Mouse (Mus musculus) brain, embryonic 14.5 days (tissue): ENCODE measurements around the gene Tfap2d.

Experiments
- CTCF ChIP-seq: fragments of 200-500 bp; IDR thresholded peaks from 2 replicates; pipeline ENCODE4 v1.5.1; 2012; ENCODE audit warnings: inconsistent platforms, mild to moderate bottlenecking, moderate library complexity, borderline replicate concordance; ENCODE audit not compliant: insufficient read depth, insufficient read length; ENCODE audit errors: extremely low read depth
- POLR2A ChIP-seq: fragments of 200-500 bp; IDR thresholded peaks from 2 replicates; pipeline ENCODE4 v1.6.1; 2012; ENCODE audit warnings: mild to moderate bottlenecking, inconsistent platforms, borderline replicate concordance; ENCODE audit not compliant: poor library complexity, insufficient read depth, insufficient read length, severe bottlenecking; ENCODE audit errors: extremely low read depth

GRCm38 (mm10) chr1:19212691-19213090 lies 109.9 kb downstream of the Tfap2d start:
- TF ChIP-seq POLR2A, result no peak
- no peak for TF ChIP-seq CTCF
